ENCODE assay signal across 9 mouse cellular contexts in genomic region chr4:127987270-127987669, GRCm38 (mm10). TPM values are rescaled to one million over a fixed set of nuclear protein-coding genes. Genes with fewer than 3 reads are reported as not detected.
DNase-seq lines count a peak whose midpoint lies in the region; ATAC-seq and TF ChIP-seq lines count a peak whose summit lies in the region.
"Had no signal": no experiment of that assay in that cellular context is flagged by ENCODE, and none has a peak within 500 bp of the region (broad histone marks: within the 10 kb centered on the region; RNA-seq: fewer than 3 reads in every experiment).

No protein-coding gene starts in this region.

- H3K9me3 ChIP-seq in lung, embryonic 14.5 days (ENCODE audit: low read depth, low read length): no peaks in the 10 kb centered on the region
- no peaks in the 10 kb centered on the region for H3K9me3 ChIP-seq in forebrain, embryonic 10.5 days

- no peaks in the 10 kb centered on the region for H3K36me3 ChIP-seq in lung, embryonic 14.5 days (ENCODE audit: insufficient read depth)
- no peaks in the 10 kb centered on the region for H3K36me3 ChIP-seq in forebrain, embryonic 10.5 days (replicated peaks)

- 6% methylated on average over 10 of the region's 10 CpGs for WGBS in lung, embryonic 14.5 days
- WGBS in forebrain, embryonic 10.5 days: 6% methylated on average over 10 of the region's 10 CpGs

- H3K4me2 ChIP-seq in lung, embryonic 14.5 days: peak overlapping the region; percentile 71

- peaks cover 57% of the 10 kb centered on the region for H3K27me3 ChIP-seq in lung, embryonic 14.5 days (ENCODE audit: insufficient read depth, low read length)
- H3K27me3 ChIP-seq in forebrain, embryonic 10.5 days (ENCODE audit: poor library complexity, severe bottlenecking): peaks cover 90% of the 10 kb centered on the region

- ATAC-seq in lung, embryonic 14.5 days (ENCODE audit: insufficient read depth): no peak
- no peak for ATAC-seq in megakaryocyte, adult 5-6 weeks (ENCODE audit: poor library complexity, severe bottlenecking)

- TF ChIP-seq CTCF in lung, embryonic 14.5 days (IDR thresholded peaks at IDR 0.05; ENCODE audit: low read depth): no peak

- H3K27ac ChIP-seq in lung, embryonic 14.5 days (ENCODE audit: low read depth): no peak overlapping the region
- H3K27ac ChIP-seq in forebrain, embryonic 10.5 days: no peak overlapping the region

- DNase-seq in lung, embryonic 14.5 days: no peak
- no peak for DNase-seq in lung, postnatal 10 days
- peak; percentile 26 for DNase-seq in forebrain, embryonic 10.5 days (ENCODE audit: extremely low spot score, low spot score)
- peak; percentile 46 to 58 for DNase-seq in left cerebral cortex, postnatal 25 days (ENCODE audit: low spot score in 2 of 2)
- peak; percentile 43 for DNase-seq in right cerebral cortex, postnatal 4 days
- no peak for DNase-seq in ovary, postnatal 10 days (ENCODE audit: low spot score)
- DNase-seq in thymus, adult 18-20 months: no peak

- intact Hi-C loops in left cerebral cortex, postnatal 25 days (cut with DNase I): loop anchor here (2.0 to 5.0 kb wide), 4 partner anchors 160 to 620 kb away; no protein-coding TSS in a partner anchor

- peak overlapping the region; percentile 39 for H3K4me3 ChIP-seq in lung, embryonic 14.5 days (ENCODE audit: low read depth, low read length)
- H3K4me3 ChIP-seq in forebrain, embryonic 10.5 days: peak overlapping the region; percentile 71

- H3K9ac ChIP-seq in lung, embryonic 14.5 days: no peak overlapping the region

- no peaks in the 10 kb centered on the region for H3K4me1 ChIP-seq in lung, embryonic 14.5 days (ENCODE audit: insufficient read depth)
- peaks cover 44% of the 10 kb centered on the region for H3K4me1 ChIP-seq in forebrain, embryonic 10.5 days

RNA-seq across cellular contexts. Expression of gene Csmd2, which starts 0.4 kb away (rescaled TPM):
- 0.12 and 0.18 TPM in 2 replicates for polyA plus RNA-seq in lung, embryonic 14.5 days (2014; fragmentation: Nextera tagmentation; extraction: Ambion mirVana)
- 0.34 and 0.40 TPM in 2 replicates for polyA plus RNA-seq in forebrain, embryonic 10.5 days (2016; fragmentation: Nextera tagmentation; extraction: Ambion mirVana)
- 10 to 100 TPM; 62.7 to 64.6 TPM for total RNA-seq in left cerebral cortex, postnatal 25 days (2021)
- not detected in 2 replicates for total RNA-seq in megakaryocyte, adult 5-6 weeks (2015)
- not detected in 2 replicates for total RNA-seq in megakaryocyte, adult 5-6 weeks (2017)

RNA-seq across cellular contexts. Expression of gene CK137956, which starts 16.5 kb away (rescaled TPM):
- polyA plus RNA-seq in lung, embryonic 14.5 days (2014; fragmentation: Nextera tagmentation; extraction: Ambion mirVana): not detected in 2 replicates
- polyA plus RNA-seq in forebrain, embryonic 10.5 days (2016; fragmentation: Nextera tagmentation; extraction: Ambion mirVana): 0.27 and 0.38 TPM in 2 replicates
- total RNA-seq in left cerebral cortex, postnatal 25 days (2021): 1 to 10 TPM; 1.6 TPM
- total RNA-seq in megakaryocyte, adult 5-6 weeks (2015): not detected in 2 replicates
- total RNA-seq in megakaryocyte, adult 5-6 weeks (2017): not detected in 2 replicates
- polyA plus RNA-seq: heart, postnatal 0 days had no signal

Comparison
In these comparisons a context has a peak if more than half of its experiments do, and no peak if none do; other contexts are left out.
1. DNase-seq: peak in forebrain, embryonic 10.5 days (single experiment), left cerebral cortex, postnatal 25 days (2 of 2) and right cerebral cortex, postnatal 4 days (single experiment); none in lung, embryonic 14.5 days (single experiment), lung, postnatal 10 days (single experiment), ovary, postnatal 10 days (single experiment) and thymus, adult 18-20 months (0 of 2).
2. RNA of gene Csmd2, which starts 0.4 kb away (total RNA-seq): 62.7 to 64.6 TPM in left cerebral cortex, postnatal 25 days; not detected in megakaryocyte, adult 5-6 weeks; every median in the first group is over 10 times any median in the second.